Mouse (Mus musculus) midbrain, embryonic 13.5 days (tissue): ENCODE data around the gene Tomt. TPM values are rescaled to one million over a fixed set of nuclear protein-coding genes. Genes with fewer than 3 reads are reported as not detected.
A peak's percentile ranks its signal among the peaks of the same experiment; 100 is the strongest.
"Not testable (repeated sequence)": the region's sequence is repeated elsewhere in the genome, so short reads cannot be mapped to it uniquely, and the experiment has no call there.

Source experiments
- ATAC-seq: fragments of 200-750 bp; cut with Nextera tagmentation; 2 replicates; pipeline ENCODE4 v1.8.0; 2017; ENCODE audit warnings: mild to moderate bottlenecking, moderate TSS enrichment, moderate library complexity
- H3K27ac ChIP-seq: fragments of 300-500 bp; sonication (generic); 2 replicates; pipeline ENCODE4 v1.5.1; 2015; ENCODE audit warnings: inconsistent platforms, mild to moderate bottlenecking, moderate library complexity
- H3K27me3 ChIP-seq: fragments of 300-500 bp; sonication (generic); 2 replicates; pipeline ENCODE4 v1.6.1; 2015; ENCODE audit warnings: mild to moderate bottlenecking, inconsistent platforms
- H3K36me3 ChIP-seq: fragments of 300-500 bp; sonication (generic); 2 replicates; pipeline ENCODE4 v1.6.1; 2015; ENCODE audit warnings: mild to moderate bottlenecking, inconsistent platforms
- H3K4me1 ChIP-seq: fragments of 300-500 bp; sonication (generic); replicated peaks from 2 replicates; pipeline ENCODE4 v1.6.1; 2015; ENCODE audit warnings: inconsistent platforms
- H3K4me2 ChIP-seq: fragments of 300-500 bp; sonication (generic); replicated peaks from 2 replicates; pipeline ENCODE4 v1.6.1; 2015; ENCODE audit warnings: moderate library complexity, mild to moderate bottlenecking, inconsistent platforms
- H3K4me3 ChIP-seq: fragments of 300-500 bp; sonication (generic); replicated peaks from 2 replicates; pipeline ENCODE4 v1.5.1; 2015; ENCODE audit warnings: mild to moderate bottlenecking, inconsistent platforms
- H3K9ac ChIP-seq: fragments of 300-500 bp; sonication (generic); replicated peaks from 2 replicates; pipeline ENCODE4 v1.6.1; 2015; ENCODE audit warnings: mild to moderate bottlenecking, inconsistent platforms
- H3K9me3 ChIP-seq: fragments of 300-500 bp; sonication (generic); 2 replicates; pipeline ENCODE4 v1.6.1; 2016; ENCODE audit warnings: mild to moderate bottlenecking, inconsistent platforms
- WGBS: fragments of 180-500 bp; shearing (Covaris S2); methylation state at CpG from one replicate; pipeline ENCODE4 v1.1.7; 2015; 5-methylcytosine and 5-hydroxymethylcytosine counted together
- polyA plus RNA-seq: library from polyadenylated mRNA; unstranded; fragments of >200 nt; fragmentation: Nextera tagmentation; extraction: Ambion mirVana; gene quantifications from 2 replicates; pipeline ENCODE4 v1.2.1, GENCODE M21; 2015

The Tomt gene
- 0.35 and 0.77 TPM in 2 replicates for polyA plus RNA-seq

- no peaks in the 10 kb centered on the region for H3K27me3 ChIP-seq
- H3K4me1 ChIP-seq: peaks cover 31% of the 10 kb centered on the region
- H3K36me3 ChIP-seq: peaks cover 37% of the 10 kb centered on the region
- no peak for ATAC-seq
- H3K27ac ChIP-seq: peak within 1 kb of the TSS; percentile 95
- H3K9ac ChIP-seq: peak within 1 kb of the TSS; percentile 83
- WGBS: 24% methylated on average over 11 of the region's 11 CpGs
- peak within 1 kb of the TSS; percentile 71 for H3K4me3 ChIP-seq
- H3K4me2 ChIP-seq: peak within 1 kb of the TSS; percentile 64
- no peaks in the 10 kb centered on the region for H3K9me3 ChIP-seq
Observed at GRCm38 (mm10) chr7:101906287-101906681, at the start of gene Tomt. Tomt (minus strand) TSS chr7:101906359.

DNA sequence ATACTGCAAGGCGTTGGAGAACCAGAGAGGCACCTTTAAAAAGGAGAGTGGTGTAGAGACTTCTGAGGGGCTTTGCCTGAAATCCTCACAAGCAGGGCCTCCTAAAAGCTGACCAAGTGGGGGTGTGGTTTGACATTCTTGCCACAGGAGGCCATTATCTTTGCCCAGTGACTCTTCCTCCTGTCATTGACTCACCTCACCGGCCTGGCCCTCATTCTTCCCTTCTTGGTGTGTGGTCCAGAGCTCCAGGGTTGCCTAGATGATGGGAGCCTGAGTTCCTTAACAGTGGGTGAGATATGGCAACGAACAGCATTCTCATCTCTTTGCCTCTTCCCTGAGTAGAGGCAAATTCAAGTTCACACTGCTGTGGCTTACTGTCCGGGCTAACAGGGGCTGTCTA is 49.7 kb upstream of the Tomt start:
- no peaks in the 10 kb centered on the region for H3K9me3 ChIP-seq
- no peaks in the 10 kb centered on the region for H3K4me1 ChIP-seq
- 54% methylated on average over 4 of the region's 4 CpGs for WGBS
- H3K4me3 ChIP-seq: no peak overlapping the region
- no peaks in the 10 kb centered on the region for H3K36me3 ChIP-seq
- no peak overlapping the region for H3K4me2 ChIP-seq
- no peaks in the 10 kb centered on the region for H3K27me3 ChIP-seq
- H3K27ac ChIP-seq: no peak overlapping the region
- ATAC-seq: no peak
- no peak overlapping the region for H3K9ac ChIP-seq

DNA sequence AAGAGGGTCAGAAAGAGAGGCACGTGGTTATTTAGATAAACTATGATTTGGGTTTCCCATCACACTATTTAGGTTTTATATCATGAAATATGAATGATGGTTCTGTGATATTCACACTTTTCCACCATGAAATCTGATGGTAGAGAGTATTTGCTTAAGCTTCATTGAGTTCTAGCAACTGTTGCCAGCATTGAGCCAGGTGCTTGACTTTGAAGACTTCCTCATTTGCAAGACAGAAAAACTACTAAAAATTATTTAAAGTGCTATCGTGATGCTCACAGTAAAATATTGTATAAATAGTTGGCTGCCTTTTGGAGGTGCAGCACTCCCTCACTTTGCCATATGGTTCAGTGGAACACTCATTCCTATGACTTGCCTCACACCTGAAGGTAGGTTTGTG is 49.1 kb upstream of the Tomt start:
- no peaks in the 10 kb centered on the region for H3K9me3 ChIP-seq
- H3K4me2 ChIP-seq: no peak overlapping the region
- no peak for ATAC-seq
- H3K27ac ChIP-seq: no peak overlapping the region
- H3K36me3 ChIP-seq: no peaks in the 10 kb centered on the region
- no peaks in the 10 kb centered on the region for H3K4me1 ChIP-seq
- no peak overlapping the region for H3K4me3 ChIP-seq
- H3K27me3 ChIP-seq: no peaks in the 10 kb centered on the region
- no peak overlapping the region for H3K9ac ChIP-seq
- WGBS: 95% methylated on average over 2 of the region's 2 CpGs

DNA sequence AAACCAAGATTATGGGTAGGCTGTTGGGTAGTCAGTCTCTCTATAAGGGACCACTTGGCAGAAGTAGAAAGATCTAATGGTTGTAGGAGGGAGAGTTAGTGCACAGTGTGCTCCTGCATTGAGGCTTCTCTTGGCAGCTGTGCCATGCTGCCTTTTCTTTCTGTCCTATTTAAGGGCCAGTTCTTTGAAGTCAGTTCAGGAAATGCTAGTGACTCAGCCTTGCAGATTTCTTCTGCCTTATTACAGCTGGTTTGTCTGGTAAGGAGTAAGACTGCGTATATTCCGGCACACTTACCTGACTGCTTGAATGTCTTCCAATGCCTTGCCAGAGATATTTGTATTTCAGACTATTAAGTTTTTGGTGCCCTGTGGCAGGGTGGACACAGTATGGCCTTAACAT is 48.0 kb upstream of the Tomt start:
- H3K27ac ChIP-seq: no peak overlapping the region
- H3K4me1 ChIP-seq: no peaks in the 10 kb centered on the region
- 92% methylated on average over 2 of the region's 2 CpGs for WGBS
- ATAC-seq: no peak
- no peak overlapping the region for H3K9ac ChIP-seq
- no peaks in the 10 kb centered on the region for H3K9me3 ChIP-seq
- H3K36me3 ChIP-seq: no peaks in the 10 kb centered on the region
- H3K4me3 ChIP-seq: no peak overlapping the region
- H3K4me2 ChIP-seq: no peak overlapping the region
- H3K27me3 ChIP-seq: no peaks in the 10 kb centered on the region

DNA sequence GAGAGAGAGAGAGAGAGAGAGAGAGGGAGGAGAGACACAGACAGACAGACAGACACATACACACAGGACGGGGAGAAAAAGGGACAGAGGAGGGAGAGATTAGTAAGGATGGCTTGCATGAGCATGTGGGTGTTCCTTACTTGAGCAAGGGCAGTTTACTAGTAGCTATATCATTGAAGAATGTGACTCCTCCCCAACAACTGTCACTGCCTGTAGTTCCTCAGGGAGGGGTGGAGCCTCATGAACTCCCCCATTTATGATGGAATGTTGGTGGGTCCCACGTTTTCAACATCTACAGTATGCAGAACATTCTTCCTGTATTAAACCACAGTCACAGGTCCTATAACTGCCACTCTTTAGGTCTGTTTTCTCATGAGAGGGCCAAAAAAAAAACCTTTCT is 45.9 kb upstream of the Tomt start:
- no peak for ATAC-seq
- no peaks in the 10 kb centered on the region for H3K36me3 ChIP-seq
- H3K4me2 ChIP-seq: no peak overlapping the region
- H3K4me3 ChIP-seq: no peak overlapping the region
- no peak overlapping the region for H3K27ac ChIP-seq
- no peaks in the 10 kb centered on the region for H3K27me3 ChIP-seq
- WGBS: 80% methylated on average over 2 of the region's 2 CpGs
- no peak overlapping the region for H3K9ac ChIP-seq
- no peaks in the 10 kb centered on the region for H3K9me3 ChIP-seq
- no peaks in the 10 kb centered on the region for H3K4me1 ChIP-seq

GRCm38 (mm10) chr7:101951648-101952047 is 45.5 kb upstream of the Tomt start:
- no peak overlapping the region for H3K9ac ChIP-seq
- H3K4me1 ChIP-seq: no peaks in the 10 kb centered on the region
- H3K27me3 ChIP-seq: no peaks in the 10 kb centered on the region
- no peaks in the 10 kb centered on the region for H3K36me3 ChIP-seq
- no peak overlapping the region for H3K4me3 ChIP-seq
- H3K4me2 ChIP-seq: no peak overlapping the region
- H3K9me3 ChIP-seq: no peaks in the 10 kb centered on the region
- ATAC-seq: no peak
- WGBS: 87% methylated on average over 1 of the region's 1 CpGs
- H3K27ac ChIP-seq: no peak overlapping the region

GRCm38 (mm10) chr7:101949008-101949407 is 42.8 kb upstream of the Tomt start:
- WGBS: 95% methylated on average over 5 of the region's 5 CpGs
- not testable (repeated sequence) for H3K27me3 ChIP-seq, ATAC-seq, H3K36me3 ChIP-seq, H3K27ac ChIP-seq, H3K4me1 ChIP-seq, H3K9me3 ChIP-seq, H3K4me2 ChIP-seq, H3K9ac ChIP-seq, H3K4me3 ChIP-seq

GRCm38 (mm10) chr7:101939758-101940157 is 33.6 kb upstream of the Tomt start:
- no peaks in the 10 kb centered on the region for H3K27me3 ChIP-seq
- peaks cover 19% of the 10 kb centered on the region for H3K4me1 ChIP-seq
- no peak overlapping the region for H3K4me2 ChIP-seq
- no peak overlapping the region for H3K27ac ChIP-seq
- no peak for ATAC-seq
- H3K9me3 ChIP-seq: no peaks in the 10 kb centered on the region
- H3K9ac ChIP-seq: no peak overlapping the region
- no peak overlapping the region for H3K4me3 ChIP-seq
- WGBS: 96% methylated on average over 4 of the region's 4 CpGs
- H3K36me3 ChIP-seq: 0 out of 2 replicates have a peak, but pooled peaks cover 4% of the 10 kb centered on the region

- Histone ChIP-seq H3K4me2 (no peak overlapping the region), H3K9me3 (no peaks in the 10 kb centered on the region), H3K9ac (no peak overlapping the region), H3K4me3 (no peak overlapping the region), H3K27ac (no peak overlapping the region), H3K36me3 (0 out of 2 replicates have a peak, but pooled peaks cover 4% of the 10 kb centered on the region), H3K4me1 (peaks cover 23% of the 10 kb centered on the region), H3K27me3 (no peaks in the 10 kb centered on the region)
- 91% methylated on average over 2 of the region's 2 CpGs for WGBS
- no peak for ATAC-seq
Observed at GRCm38 (mm10) chr7:101938348-101938747, 32.2 kb upstream of the Tomt start.

DNA sequence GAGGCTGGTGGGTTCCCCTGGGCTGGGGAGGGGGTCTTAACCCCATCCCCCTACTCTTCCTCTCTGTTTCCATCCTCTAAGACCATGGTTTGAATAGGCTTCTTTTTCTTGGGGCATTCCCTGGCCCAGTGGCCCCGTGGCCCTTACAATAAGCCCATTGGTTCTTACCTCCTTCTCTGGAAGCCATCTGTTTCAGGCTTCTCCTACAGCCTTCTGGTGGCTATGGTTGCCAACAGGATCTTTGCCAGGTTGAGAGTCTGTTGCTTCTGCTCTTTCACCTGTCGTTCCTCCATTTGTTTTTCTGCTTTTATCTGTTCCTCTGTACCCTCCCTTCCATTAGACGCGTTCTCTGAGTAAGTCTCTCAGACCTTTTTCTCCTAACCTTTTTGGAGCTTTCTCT is 31.4 kb upstream of the Tomt start:
- Histone ChIP-seq H3K9me3 (no peaks in the 10 kb centered on the region), H3K27ac (no peak overlapping the region), H3K4me2 (no peak overlapping the region), H3K27me3 (no peaks in the 10 kb centered on the region), H3K9ac (no peak overlapping the region), H3K4me3 (no peak overlapping the region), H3K4me1 (peaks cover 31% of the 10 kb centered on the region), H3K36me3 (0 out of 2 replicates have a peak, but pooled peaks cover 4% of the 10 kb centered on the region)
- no peak for ATAC-seq
- WGBS: 98% methylated on average over 4 of the region's 4 CpGs

DNA sequence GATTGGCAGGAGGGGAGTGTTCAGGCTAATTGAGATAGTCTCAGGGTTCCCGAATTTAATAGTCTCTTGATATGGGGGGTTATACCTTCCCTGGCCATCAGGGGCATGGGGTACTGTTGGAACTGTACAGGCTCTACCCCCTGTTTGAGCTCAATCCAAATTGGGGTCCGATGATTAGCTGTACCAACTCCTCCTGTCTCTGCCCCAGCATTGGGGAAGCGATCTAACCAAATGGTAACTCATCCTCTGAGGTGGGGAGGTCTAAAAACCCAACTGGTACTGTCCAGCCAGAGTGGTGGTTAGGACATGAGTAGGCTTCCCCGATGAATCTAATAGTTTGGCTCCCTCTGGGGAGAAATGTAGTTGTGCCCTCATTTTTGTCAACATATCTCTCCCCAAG is 30.8 kb upstream of the Tomt start:
- Histone ChIP-seq H3K9me3 (no peaks in the 10 kb centered on the region), H3K27me3 (no peaks in the 10 kb centered on the region), H3K36me3 (0 out of 2 replicates have a peak, but pooled peaks cover 4% of the 10 kb centered on the region), H3K4me2 (no peak overlapping the region), H3K27ac (no peak overlapping the region), H3K4me3 (no peak overlapping the region), H3K4me1 (peaks cover 34% of the 10 kb centered on the region), H3K9ac (no peak overlapping the region)
- no peak for ATAC-seq
- 96% methylated on average over 4 of the region's 4 CpGs for WGBS

- no peak overlapping the region for H3K9ac ChIP-seq
- peak overlapping the region; percentile 67; the same call in 1 of the 2 replicates for H3K4me2 ChIP-seq
- no peaks in the 10 kb centered on the region for H3K9me3 ChIP-seq
- H3K4me1 ChIP-seq: peaks cover 34% of the 10 kb centered on the region
- H3K36me3 ChIP-seq: 0 out of 2 replicates have a peak, but pooled peaks cover 4% of the 10 kb centered on the region
- 93% methylated on average over 4 of the region's 4 CpGs for WGBS
- ATAC-seq: no peak
- peak overlapping the region; percentile 8; the same call in 1 of the 2 replicates for H3K4me3 ChIP-seq
- H3K27me3 ChIP-seq: no peaks in the 10 kb centered on the region
- H3K27ac ChIP-seq: no peak overlapping the region
Observed at GRCm38 (mm10) chr7:101935957-101936356, 29.8 kb upstream of the Tomt start.

DNA sequence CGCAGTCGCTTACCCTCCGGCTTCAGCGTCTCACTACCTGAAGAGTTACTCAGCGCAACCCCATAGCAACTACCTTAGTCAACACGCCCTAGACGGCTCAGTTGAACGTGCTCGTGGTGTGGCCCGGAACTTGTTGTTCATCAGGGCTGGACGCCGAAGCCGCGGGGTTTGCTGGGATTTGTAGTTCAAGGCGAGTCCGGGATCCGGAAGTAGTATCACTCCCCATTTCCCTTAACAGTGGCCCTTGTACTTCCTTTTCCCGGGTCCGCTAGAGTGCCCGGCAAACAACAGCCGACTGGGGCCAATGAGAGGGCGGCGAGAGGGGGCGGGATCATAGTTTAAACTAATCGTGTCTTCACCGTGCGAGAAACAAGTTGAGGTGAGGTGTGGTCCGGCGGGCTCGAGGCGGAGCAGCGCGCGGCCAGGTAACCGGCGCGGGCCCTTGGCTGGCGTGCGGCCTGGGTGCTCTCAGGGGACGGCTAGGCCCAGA is 27.6 kb upstream of the Tomt start, which contains the start of the genes Lrrc51 and Numa1:
TSS of gene Lrrc51 (minus strand) at position 145 of the 490 bp plus-strand sequence.
TSS of gene Numa1 (plus strand) at position 361 of the 490 bp plus-strand sequence.
- peak within 1 kb of the TSS; percentile 57 for H3K27ac ChIP-seq
- peak within 1 kb of the TSS; percentile 74 for H3K4me3 ChIP-seq
- H3K4me2 ChIP-seq: peak within 1 kb of the TSS; percentile 84
- H3K36me3 ChIP-seq: no peaks in the 10 kb centered on the region
- peak within 1 kb of the TSS; percentile 80 for H3K9ac ChIP-seq
- H3K27me3 ChIP-seq: no peaks in the 10 kb centered on the region
- H3K4me1 ChIP-seq: peaks cover 34% of the 10 kb centered on the region
- peak; percentile 99 for ATAC-seq
- H3K9me3 ChIP-seq: no peaks in the 10 kb centered on the region
- WGBS: under 1% methylated on average over 40 of the region's 40 CpGs
